8 mouse cellular contexts compared by ENCODE assay signal in genomic region chr17:29263840-29264633, GRCm38 (mm10). TPM values are rescaled to one million over a fixed set of nuclear protein-coding genes. Genes with fewer than 3 reads are reported as not detected.
A peak's percentile ranks its signal among the peaks of the same experiment; 100 is the strongest.
DNase-seq lines count a peak whose midpoint lies in the region; ATAC-seq and TF ChIP-seq lines count a peak whose summit lies in the region.

Gene Ppil1, minus strand, starts transcription at chr17:29264186.

- H3K9ac ChIP-seq in forebrain, embryonic 15.5 days (replicated peaks), result peak within 1 kb of the TSS; percentile 89
- H3K9ac ChIP-seq in lung, embryonic 15.5 days, result peak within 1 kb of the TSS; percentile 78

- TF ChIP-seq CTCF in G1E (IDR thresholded peaks at IDR 0.05; ENCODE audit: low read depth, low read length), result no peak
- TF ChIP-seq CTCF in layer of hippocampus, adult 2 months (conservative IDR thresholded peaks at IDR 0.05), result no peak

- intact Hi-C loops in heart, postnatal 25 days (cut with DNase I), result loop anchor here (5.0 kb wide), 1 partner anchor 248 kb away; no protein-coding TSS in a partner anchor

- peaks cover 34% of the 10 kb centered on the region for H3K36me3 ChIP-seq in G1E (replicated peaks)
- H3K36me3 ChIP-seq in forebrain, embryonic 15.5 days, result 0 out of 2 replicates have a peak, but pooled peaks cover 3% of the 10 kb centered on the region
- peaks cover 14% of the 10 kb centered on the region for H3K36me3 ChIP-seq in lung, embryonic 15.5 days

- peak within 1 kb of the TSS; percentile 99 for H3K27ac ChIP-seq in forebrain, embryonic 15.5 days (replicated peaks)
- H3K27ac ChIP-seq in layer of hippocampus, adult 2 months, result peak within 1 kb of the TSS; percentile 92
- H3K27ac ChIP-seq in lung, embryonic 15.5 days, result peak within 1 kb of the TSS; percentile 100

- DNase-seq in G1E (ENCODE audit: low spot score), result peak; percentile 85
- DNase-seq in cerebellum, adult 11 months, result peak; percentile 81
- DNase-seq in heart, postnatal 25 days (ENCODE audit: low spot score), result peak; percentile 71
- DNase-seq in layer of hippocampus, adult 2 months (ENCODE audit: low spot score in 2 of 2), result peak; percentile 71 to 72
- peak; percentile 65 for DNase-seq in ovary, adult 18-20 months (ENCODE audit: low spot score)
- DNase-seq in thymus, postnatal 0 days (ENCODE audit: low spot score), result peak; percentile 85

- H3K4me3 ChIP-seq in G1E (ENCODE audit: low read depth, low read length), result peak within 1 kb of the TSS; percentile 79
- H3K4me3 ChIP-seq in forebrain, embryonic 15.5 days, result peak within 1 kb of the TSS; percentile 89
- peak within 1 kb of the TSS; percentile 87 for H3K4me3 ChIP-seq in layer of hippocampus, adult 2 months
- peak within 1 kb of the TSS; percentile 76 for H3K4me3 ChIP-seq in lung, embryonic 15.5 days

- 9% methylated on average over 38 of the region's 38 CpGs for WGBS in forebrain, embryonic 15.5 days
- 8% methylated on average over 38 of the region's 38 CpGs for WGBS in lung, embryonic 15.5 days

- H3K4me2 ChIP-seq in forebrain, embryonic 15.5 days (replicated peaks), result peak within 1 kb of the TSS; percentile 67
- peak within 1 kb of the TSS; percentile 65 for H3K4me2 ChIP-seq in lung, embryonic 15.5 days

- H3K27me3 ChIP-seq in G1E (ENCODE audit: insufficient read depth, low read length), result no peaks in the 10 kb centered on the region
- H3K27me3 ChIP-seq in forebrain, embryonic 15.5 days, result no peaks in the 10 kb centered on the region
- no peaks in the 10 kb centered on the region for H3K27me3 ChIP-seq in lung, embryonic 15.5 days

- H3K4me1 ChIP-seq in G1E (ENCODE audit: insufficient read depth, low read depth, low read length), result peaks cover 60% of the 10 kb centered on the region
- peaks cover 44% of the 10 kb centered on the region for H3K4me1 ChIP-seq in forebrain, embryonic 15.5 days
- peaks cover 50% of the 10 kb centered on the region for H3K4me1 ChIP-seq in lung, embryonic 15.5 days

- H3K9me3 ChIP-seq in G1E (replicated peaks), result no peaks in the 10 kb centered on the region
- no peaks in the 10 kb centered on the region for H3K9me3 ChIP-seq in forebrain, embryonic 15.5 days
- no peaks in the 10 kb centered on the region for H3K9me3 ChIP-seq in lung, embryonic 15.5 days

- ATAC-seq in G1E (ENCODE audit: extremely low read depth, insufficient number of reproducible peaks, low FRiP score, poor library complexity, severe bottlenecking), result peak; percentile 35; the same call in 1 of the 2 replicates
- peak; percentile 62 for ATAC-seq in forebrain, embryonic 15.5 days (replicated peaks)
- peak; percentile 62 for ATAC-seq in lung, embryonic 15.5 days (ENCODE audit: borderline replicate concordance, extremely low read depth, low FRiP score, low TSS enrichment)

RNA-seq across cellular contexts. Expression of gene Ppil1, which starts in this region (rescaled TPM):
- total RNA-seq in G1E (2014; fragmentation: Nextera tagmentation) (26.3 and 29.2 TPM in 2 replicates), G1E (2017) (79.4 and 80.9 TPM in 2 replicates)
- 59.1 and 91.6 TPM in 2 replicates for polyA plus RNA-seq in G1E (2012)
- polyA plus RNA-seq in forebrain, embryonic 15.5 days (2015; fragmentation: Nextera tagmentation; extraction: Ambion mirVana), result 126 and 128 TPM in 2 replicates
- total RNA-seq in heart, postnatal 25 days (2021), result 10 to 100 TPM; 29.0 to 29.6 TPM
- 10 to 100 TPM; 14.8 to 16.2 TPM for total RNA-seq in layer of hippocampus, adult 2 months (2021)
- polyA plus RNA-seq in lung, embryonic 15.5 days (2015; fragmentation: Nextera tagmentation; extraction: Ambion mirVana), result 169 and 174 TPM in 2 replicates
- 118 and 133 TPM in 2 replicates for polyA plus RNA-seq in thymus, postnatal 0 days (2015; fragmentation: Nextera tagmentation; extraction: Ambion mirVana)

Comparison
In these comparisons a context has a peak if more than half of its experiments do, and no peak if none do; other contexts are left out.
1. Peak in every context shown above with its lines: DNase-seq, ATAC-seq, H3K4me3 ChIP-seq and H3K27ac ChIP-seq.